Mouse (Mus musculus) ES-Bruce4 (cell line): ENCODE results near the gene Ndrg2. TPM values are rescaled to one million over a fixed set of nuclear protein-coding genes. Genes with fewer than 3 reads are reported as not detected.

Experiments
- H3K27ac ChIP-seq: 2 replicates; pipeline ENCODE4 v1.5.1; 2012; ENCODE audit warnings: low read length, inconsistent platforms; ENCODE audit not compliant: insufficient read depth
- H3K27me3 ChIP-seq: 2 replicates; pipeline ENCODE4 v1.6.1; 2012; ENCODE audit warnings: mild to moderate bottlenecking, low read length, inconsistent platforms; ENCODE audit not compliant: control insufficient read depth, poor library complexity, insufficient read depth, severe bottlenecking
- H3K36me3 ChIP-seq: 2 replicates; pipeline ENCODE4 v1.6.1; 2012; ENCODE audit warnings: inconsistent platforms, mild to moderate bottlenecking, low read length, moderate library complexity; ENCODE audit not compliant: control insufficient read depth, poor library complexity, insufficient read depth, severe bottlenecking
- H3K4me1 ChIP-seq: one replicate; pipeline ENCODE4 v1.8.1; 2011; ENCODE audit warnings: low read length; ENCODE audit not compliant: control insufficient read depth, insufficient read depth
- H3K4me3 ChIP-seq: 2 replicates; pipeline ENCODE4 v1.5.1; 2011; ENCODE audit warnings: low read depth, mild to moderate bottlenecking, low read length
- H3K9ac ChIP-seq: 2 replicates; pipeline ENCODE4 v1.6.1; 2012; ENCODE audit warnings: low read depth, mild to moderate bottlenecking, inconsistent platforms; ENCODE audit not compliant: poor library complexity, severe bottlenecking
- H3K9me3 ChIP-seq: replicated peaks from 2 replicates; pipeline ENCODE4 v1.6.1; 2012; ENCODE audit warnings: mild to moderate bottlenecking, low read length, inconsistent platforms; ENCODE audit not compliant: control insufficient read depth, poor library complexity, insufficient read depth, severe bottlenecking
- CTCF ChIP-seq: IDR thresholded peaks from one replicate; pipeline ENCODE4 v1.8.1; 2011; ENCODE audit warnings: low read depth, low read length
- EP300 ChIP-seq: IDR thresholded peaks from 2 replicates; pipeline ENCODE4 v1.6.1; 2011; ENCODE audit warnings: low read depth, low read length; ENCODE audit not compliant: insufficient read depth
- POLR2A ChIP-seq: IDR thresholded peaks from one replicate; pipeline ENCODE4 v1.8.1; 2011; ENCODE audit warnings: low read length; ENCODE audit not compliant: insufficient read depth
- polyA plus RNA-seq: library from polyadenylated mRNA; stranded (reverse); fragments of >200 nt; gene quantifications from 2 replicates; pipeline ENCODE4 v1.2.4, GENCODE M21; 2011; ENCODE audit warnings: low read depth; ENCODE audit not compliant: missing spikeins, insufficient read depth, insufficient read length

Ndrg2 gene
- polyA plus RNA-seq, 1 experiment, result 30.2 TPM

GRCm38 (mm10) chr14:51895071-51895470, 18.9 kb downstream of the Ndrg2 start:
- H3K4me1 ChIP-seq, result peaks cover 3% of the 10 kb centered on the region
- H3K27ac ChIP-seq, result no peak overlapping the region
- no peaks in the 10 kb centered on the region for H3K9me3 ChIP-seq
- peaks cover 13% of the 10 kb centered on the region for H3K36me3 ChIP-seq
- TF ChIP-seq POLR2A (no peak), EP300 (no peak), CTCF (no peak)
- H3K27me3 ChIP-seq, result no peaks in the 10 kb centered on the region
- no peak overlapping the region for H3K9ac ChIP-seq
- no peak overlapping the region for H3K4me3 ChIP-seq

GRCm38 (mm10) chr14:51893809-51894208, 20.1 kb downstream of the Ndrg2 start:
- Histone ChIP-seq H3K9ac (no peak overlapping the region), H3K4me1 (peaks cover 3% of the 10 kb centered on the region), H3K36me3 (peaks cover 25% of the 10 kb centered on the region), H3K4me3 (no peak overlapping the region), H3K27ac (no peak overlapping the region), H3K9me3 (no peaks in the 10 kb centered on the region), H3K27me3 (no peaks in the 10 kb centered on the region)
- TF ChIP-seq CTCF (no peak), EP300 (no peak), POLR2A (no peak)

GRCm38 (mm10) chr14:51893094-51893794, 20.7 kb downstream of the Ndrg2 start:
- Histone ChIP-seq H3K27me3 (no peaks in the 10 kb centered on the region), H3K36me3 (peaks cover 29% of the 10 kb centered on the region), H3K4me3 (no peak overlapping the region), H3K9me3 (no peaks in the 10 kb centered on the region), H3K27ac (peak overlapping the region; percentile 64), H3K9ac (no peak overlapping the region), H3K4me1 (peaks cover 3% of the 10 kb centered on the region)
- TF ChIP-seq CTCF, result no peak

- H3K27ac ChIP-seq, result peak within 1 kb of the TSS; percentile 64
- no peaks in the 10 kb centered on the region for H3K27me3 ChIP-seq
- TF ChIP-seq POLR2A, result no peak
- TF ChIP-seq EP300, result no peak
- no peak for TF ChIP-seq CTCF
- H3K9ac ChIP-seq, result no peak within 1 kb of the TSS
- H3K4me1 ChIP-seq, result peaks cover 3% of the 10 kb centered on the region
- no peaks in the 10 kb centered on the region for H3K9me3 ChIP-seq
- peaks cover 36% of the 10 kb centered on the region for H3K36me3 ChIP-seq
- no peak within 1 kb of the TSS for H3K4me3 ChIP-seq
Measured at GRCm38 (mm10) chr14:51892191-51892939, 21.6 kb downstream of the Ndrg2 start, which contains the start of gene Slc39a2. TSS of gene Slc39a2 (plus strand) at chr14:51892889.

GRCm38 (mm10) chr14:51889833-51890232, 24.1 kb downstream of the Ndrg2 start:
- no peak overlapping the region for H3K9ac ChIP-seq
- no peak for TF ChIP-seq EP300
- TF ChIP-seq POLR2A, result no peak
- TF ChIP-seq CTCF, result no peak
- H3K4me3 ChIP-seq, result no peak overlapping the region
- no peaks in the 10 kb centered on the region for H3K27me3 ChIP-seq
- H3K36me3 ChIP-seq, result peaks cover 43% of the 10 kb centered on the region
- H3K9me3 ChIP-seq, result no peaks in the 10 kb centered on the region
- peaks cover 5% of the 10 kb centered on the region for H3K4me1 ChIP-seq
- H3K27ac ChIP-seq, result no peak overlapping the region

- Histone ChIP-seq H3K27ac (no peak overlapping the region), H3K36me3 (peaks cover 37% of the 10 kb centered on the region)
Measured at GRCm38 (mm10) chr14:51886051-51886450, 27.9 kb downstream of the Ndrg2 start.

More at GRCm38 (mm10) chr14:51886051-51886450, 27.9 kb downstream of the Ndrg2 start:
- H3K9ac ChIP-seq, result no peak overlapping the region
- H3K4me3 ChIP-seq, result peak overlapping the region; percentile 23; the same call in 1 of the 2 replicates
- no peak for TF ChIP-seq POLR2A
- TF ChIP-seq EP300, result no peak
- TF ChIP-seq CTCF, result no peak
- peaks cover 2% of the 10 kb centered on the region for H3K4me1 ChIP-seq
- no peaks in the 10 kb centered on the region for H3K9me3 ChIP-seq
- no peaks in the 10 kb centered on the region for H3K27me3 ChIP-seq
